Mouse (Mus musculus): ENCODE results near the gene Mob2.

GRCm38 (mm10) chr7:141994121-141994520, 66.7 kb downstream of the Mob2 start:
- TF ChIP-seq CTCF (IDR thresholded peaks at IDR 0.05; ENCODE audit: extremely low read depth, insufficient read depth, low read length) (no peak), POLR2A (IDR thresholded peaks at IDR 0.05; ENCODE audit: extremely low read depth, insufficient read depth, low read length) (no peak)
